Mouse (Mus musculus) cerebellum, adult (tissue): ENCODE data around the gene Katnal1.

ENCODE experiments used
- ATAC-seq: cut with Nextera tagmentation; 2 replicates; pipeline ENCODE4 v1.9.2; 2017; ENCODE audit warnings: mild to moderate bottlenecking, moderate library complexity, mixed read lengths; ENCODE audit not compliant: insufficient number of reproducible peaks, low FRiP score, low TSS enrichment

The Katnal1 gene

GRCm38 (mm10) chr5:148822772-148823171 is 106.3 kb downstream of the Katnal1 start:
- ATAC-seq = no peak
